ENCODE assay signal across 31 mouse cellular contexts in the genomic region with DNA sequence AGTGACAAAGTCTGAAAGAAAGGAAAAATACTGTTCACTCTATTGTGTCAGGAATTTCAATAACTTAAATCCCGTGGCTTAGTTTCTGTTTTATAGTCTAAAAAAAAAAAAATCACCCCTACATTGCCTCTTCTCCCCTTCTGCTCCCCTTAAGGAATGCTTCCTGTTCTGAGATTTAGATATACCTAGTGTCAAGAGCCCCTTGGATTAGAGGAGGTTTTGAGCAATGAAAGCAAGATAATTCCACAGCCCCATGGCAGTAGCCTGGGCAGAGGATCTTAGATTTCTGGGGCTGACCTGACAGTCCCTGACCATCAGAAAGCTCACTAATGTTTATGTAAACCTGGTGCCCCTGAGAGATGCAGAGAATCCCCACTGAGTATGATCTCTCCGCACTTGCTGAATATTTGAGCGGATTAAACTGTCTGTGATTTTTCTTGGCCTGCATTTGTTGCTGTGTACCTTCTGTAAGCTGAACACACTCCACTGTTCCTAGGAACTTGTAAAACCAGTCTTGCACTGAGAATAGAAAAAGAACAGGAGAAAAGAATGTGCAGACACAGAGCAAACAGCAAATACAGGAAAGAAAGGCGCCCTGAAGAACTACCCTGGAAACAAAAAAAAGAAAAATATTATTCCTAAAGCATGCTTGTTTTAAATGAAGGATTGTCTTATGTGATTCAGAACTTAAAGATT.
DNase-seq lines count a peak whose midpoint lies in the region; ATAC-seq and TF ChIP-seq lines count a peak whose summit lies in the region.
"Had no signal": no experiment of that assay in that cellular context is flagged by ENCODE, and none has a peak within 500 bp of the region (broad histone marks: within the 10 kb centered on the region; RNA-seq: fewer than 3 reads in every experiment).

No protein-coding gene starts in this region.

- H3K4me1 ChIP-seq in lung, adult 2 months (ENCODE audit: control insufficient read depth, insufficient read depth, low read length), result no peaks in the 10 kb centered on the region
- no peaks in the 10 kb centered on the region for H3K4me1 ChIP-seq in embryonic facial prominence, embryonic 13.5 days
- no peaks in the 10 kb centered on the region for H3K4me1 ChIP-seq in thymus, adult 2 months (replicated peaks; ENCODE audit: control insufficient read depth, insufficient read depth, low read length)
- H3K4me1 ChIP-seq: forebrain, embryonic 13.5 days; hindbrain, embryonic 10.5 days; hindbrain, embryonic 15.5 days; limb, embryonic 15.5 days; liver, embryonic 13.5 days; neural tube, embryonic 12.5 days had no signal

- no peak overlapping the region for H3K27ac ChIP-seq in embryonic facial prominence, embryonic 13.5 days
- no peak overlapping the region for H3K27ac ChIP-seq in thymus, adult 2 months (ENCODE audit: control insufficient read depth, insufficient read depth, low read length)
- H3K27ac ChIP-seq: forebrain, embryonic 13.5 days; hindbrain, embryonic 10.5 days; hindbrain, embryonic 15.5 days; limb, embryonic 15.5 days; liver, embryonic 13.5 days; macrophage; neural tube, embryonic 12.5 days had no signal

- no peak overlapping the region for H3K9ac ChIP-seq in embryonic facial prominence, embryonic 13.5 days
- H3K9ac ChIP-seq: forebrain, embryonic 13.5 days; hindbrain, embryonic 15.5 days; limb, embryonic 15.5 days; liver, embryonic 13.5 days; neural tube, embryonic 12.5 days had no signal

- peak; percentile 3 for DNase-seq in lung, adult 2 months
- no peak for DNase-seq in lung, postnatal 10 days
- peak; percentile 6 for DNase-seq in 3134 (ENCODE audit: extremely low read depth, insufficient read length, low spot score)
- peak; percentile 10 for DNase-seq in lung, postnatal 36 days
- DNase-seq in layer of hippocampus, adult 8-10 months (ENCODE audit: low spot score in 2 of 2), result no peak
- no peak for DNase-seq in thymus, adult 2 months
- no peak for DNase-seq in right cerebral cortex, postnatal 36 days (ENCODE audit: low spot score in 2 of 2)
- DNase-seq: adrenal gland, adult 8-10 months; B cell, adult 2 months; cerebellum, adult 8-10 months; cerebellum, postnatal 25 days; embryo, embryonic 11 days; gastrocnemius, postnatal 14 days; heart, postnatal 14 days; kidney, adult 11 months; kidney, postnatal 25 days; liver, embryonic 13.5 days; right cerebral cortex, adult 18-20 months; right cerebral cortex, postnatal 4 days; thymus, adult 18-20 months; thymus, postnatal 4 days had no signal

- H3K4me2 ChIP-seq in embryonic facial prominence, embryonic 13.5 days, result no peak overlapping the region
- H3K4me2 ChIP-seq: forebrain, embryonic 13.5 days; hindbrain, embryonic 15.5 days; limb, embryonic 15.5 days; liver, embryonic 13.5 days; neural tube, embryonic 12.5 days had no signal

- ATAC-seq in embryonic facial prominence, embryonic 13.5 days (ENCODE audit: insufficient number of reproducible peaks, insufficient read depth, low FRiP score, low TSS enrichment, low read depth), result 0 out of 2 replicates have a peak, but pooled peaks have one; percentile 43
- ATAC-seq: forebrain, embryonic 13.5 days; inflammation-experienced regulatory T-cells, adult 6 months had no signal

- H3K9me3 ChIP-seq in embryonic facial prominence, embryonic 13.5 days, result no peaks in the 10 kb centered on the region
- H3K9me3 ChIP-seq: forebrain, embryonic 13.5 days; hindbrain, embryonic 10.5 days; hindbrain, embryonic 15.5 days; limb, embryonic 15.5 days; liver, embryonic 13.5 days; neural tube, embryonic 12.5 days had no signal

- H3K4me3 ChIP-seq in lung, adult 2 months (replicated peaks; ENCODE audit: extremely low read depth, low read depth, low read length), result no peak overlapping the region
- H3K4me3 ChIP-seq in embryonic facial prominence, embryonic 13.5 days, result no peak overlapping the region
- H3K4me3 ChIP-seq in thymus, adult 2 months (ENCODE audit: control insufficient read depth, insufficient read depth, low read length), result no peak overlapping the region
- H3K4me3 ChIP-seq: forebrain, embryonic 13.5 days; hindbrain, embryonic 10.5 days; hindbrain, embryonic 15.5 days; limb, embryonic 15.5 days; liver, embryonic 13.5 days; myocyte; neural tube, embryonic 12.5 days had no signal

- no peaks in the 10 kb centered on the region for H3K36me3 ChIP-seq in embryonic facial prominence, embryonic 13.5 days
- no peaks in the 10 kb centered on the region for H3K36me3 ChIP-seq in thymus, adult 2 months (ENCODE audit: control insufficient read depth, insufficient read depth, low read length)
- H3K36me3 ChIP-seq: hindbrain, embryonic 10.5 days; hindbrain, embryonic 15.5 days; limb, embryonic 15.5 days; liver, embryonic 13.5 days; neural tube, embryonic 12.5 days had no signal

- H3K27me3 ChIP-seq in embryonic facial prominence, embryonic 13.5 days, result no peaks in the 10 kb centered on the region
- no peaks in the 10 kb centered on the region for H3K27me3 ChIP-seq in thymus, adult 2 months (ENCODE audit: control insufficient read depth, insufficient read depth, low read length)
- H3K27me3 ChIP-seq: CH12.LX; forebrain, embryonic 13.5 days; hindbrain, embryonic 15.5 days; limb, embryonic 15.5 days; liver, embryonic 13.5 days; neural tube, embryonic 12.5 days had no signal

- no peak for TF ChIP-seq POLR2A in lung, adult 2 months (IDR thresholded peaks at IDR 0.05; ENCODE audit: borderline replicate concordance, extremely low read depth, low read depth, low read length)
- no peak for TF ChIP-seq POLR2A in thymus, adult 2 months (IDR thresholded peaks at IDR 0.05; ENCODE audit: control insufficient read depth, extremely low read depth, insufficient read depth, low read length, poor library complexity)

- no peak for TF ChIP-seq CTCF in lung, adult 2 months (IDR thresholded peaks at IDR 0.05; ENCODE audit: insufficient read depth, low read length)
- TF ChIP-seq CTCF in thymus, adult 2 months (IDR thresholded peaks at IDR 0.05; ENCODE audit: borderline replicate concordance, control insufficient read depth, extremely low read depth, insufficient read depth, low read length, poor library complexity), result no peak

- WGBS in lung, adult 2 months, result 42% methylated on average over 4 of the region's 4 CpGs
- WGBS in embryonic facial prominence, embryonic 13.5 days, result 52% methylated on average over 4 of the region's 4 CpGs
- 80% methylated on average over 4 of the region's 4 CpGs for WGBS in thymus, adult 2 months

Comparison
In these comparisons a context has a peak if more than half of its experiments do, and no peak if none do; other contexts are left out.
1. DNase-seq: peak in lung, adult 2 months (single experiment), 3134 (single experiment) and lung, postnatal 36 days (single experiment); none in lung, postnatal 10 days (single experiment), layer of hippocampus, adult 8-10 months (0 of 2), thymus, adult 2 months (single experiment) and right cerebral cortex, postnatal 36 days (0 of 2).